Mouse (Mus musculus) stomach, postnatal 0 days (tissue): ENCODE results near the gene Cuedc1. TPM values are rescaled to one million over a fixed set of nuclear protein-coding genes. Genes with fewer than 3 reads are reported as not detected.

Source experiments
- ATAC-seq: fragments of 200-750 bp; cut with Nextera tagmentation; 2 replicates; pipeline ENCODE4 v1.8.0; 2017; ENCODE audit not compliant: low FRiP score, low TSS enrichment
- DNase-seq: peaks from one replicate; pipeline ENCODE4 v3.0.0-alpha.2; 2016; ENCODE audit warnings: low spot score
- H3K27ac ChIP-seq: fragments of 300-500 bp; sonication (generic); replicated peaks from 2 replicates; pipeline ENCODE4 v1.5.1; 2014; ENCODE audit warnings: mild to moderate bottlenecking, control low read depth
- H3K27me3 ChIP-seq: fragments of 300-500 bp; sonication (generic); 2 replicates; pipeline ENCODE4 v1.6.1; 2014; ENCODE audit warnings: low read length; ENCODE audit not compliant: control insufficient read depth, insufficient read depth
- H3K36me3 ChIP-seq: fragments of 300-500 bp; sonication (generic); 2 replicates; pipeline ENCODE4 v1.6.1; 2014; ENCODE audit warnings: low read length, mixed read lengths; ENCODE audit not compliant: control insufficient read depth, insufficient read depth
- H3K4me1 ChIP-seq: fragments of 300-500 bp; sonication (generic); replicated peaks from 2 replicates; pipeline ENCODE4 v1.6.1; 2014; ENCODE audit warnings: antibody characterized with exemption; ENCODE audit not compliant: control insufficient read depth, insufficient read depth
- H3K4me2 ChIP-seq: fragments of 300-500 bp; sonication (generic); replicated peaks from 2 replicates; pipeline ENCODE4 v1.6.1; 2014; ENCODE audit warnings: low read depth, mild to moderate bottlenecking, control low read depth, moderate library complexity
- H3K4me3 ChIP-seq: fragments of 300-500 bp; sonication (generic); 2 replicates; pipeline ENCODE4 v1.5.1; 2014; ENCODE audit warnings: low read depth, low read length, control low read depth
- H3K9ac ChIP-seq: fragments of 300-500 bp; sonication (generic); 2 replicates; pipeline ENCODE4 v1.6.1; 2014; ENCODE audit warnings: mild to moderate bottlenecking, low read length, control low read depth, mixed read lengths
- H3K9me3 ChIP-seq: fragments of 300-500 bp; sonication (generic); 2 replicates; pipeline ENCODE4 v1.6.1; 2016; ENCODE audit warnings: low read length; ENCODE audit not compliant: control insufficient read depth
- CTCF ChIP-seq: IDR thresholded peaks from 2 replicates; pipeline ENCODE4 v1.5.1; 2016; ENCODE audit warnings: antibody characterized with exemption, low read depth, mild to moderate bottlenecking, moderate library complexity
- EP300 ChIP-seq: optimal IDR thresholded peaks from 2 replicates; pipeline ENCODE3; 2016; ENCODE audit warnings: antibody characterized with exemption
- WGBS: fragments of 180-500 bp; shearing (Covaris S2); extraction: QIAGEN DNeasy Blood & Tissue Kit; methylation state at CpG from one replicate; pipeline ENCODE4 v1.1.7; 2014; 5-methylcytosine and 5-hydroxymethylcytosine counted together
- polyA plus RNA-seq: library from polyadenylated mRNA; unstranded; fragments of >200 nt; fragmentation: Nextera tagmentation; extraction: Ambion mirVana; gene quantifications from 2 replicates; pipeline ENCODE4 v1.2.1, GENCODE M21; 2015

The Cuedc1 gene
- polyA plus RNA-seq, 1 experiment from 2014 or later = 13.7 TPM

- TF ChIP-seq EP300 = no peak
- no peak for TF ChIP-seq CTCF
Observed at GRCm38 (mm10) chr11:88218155-88218554, 120.3 kb downstream of the Cuedc1 start.

GRCm38 (mm10) chr11:88218586-88218985, 120.7 kb downstream of the Cuedc1 start:
- Histone ChIP-seq H3K4me1 (no peaks in the 10 kb centered on the region), H3K4me2 (no peak overlapping the region), H3K4me3 (no peak overlapping the region), H3K36me3 (no peaks in the 10 kb centered on the region), H3K27ac (no peak overlapping the region), H3K9ac (no peak overlapping the region), H3K27me3 (no peaks in the 10 kb centered on the region), H3K9me3 (no peaks in the 10 kb centered on the region)
- WGBS = 56% methylated on average over 7 of the region's 7 CpGs
- ATAC-seq (no peak), DNase-seq (no peak)
- no peak for TF ChIP-seq EP300
- TF ChIP-seq CTCF = no peak

More at GRCm38 (mm10) chr11:88218155-88218554, 120.3 kb downstream of the Cuedc1 start:
- no peak for DNase-seq
- H3K27me3 ChIP-seq = no peaks in the 10 kb centered on the region
- no peak overlapping the region for H3K9ac ChIP-seq
- H3K9me3 ChIP-seq = no peaks in the 10 kb centered on the region
- WGBS = 78% methylated on average over 6 of the region's 6 CpGs
- no peak overlapping the region for H3K4me2 ChIP-seq
- no peak for ATAC-seq
- H3K4me3 ChIP-seq = no peak overlapping the region
- H3K27ac ChIP-seq = no peak overlapping the region
- H3K4me1 ChIP-seq = no peaks in the 10 kb centered on the region
- H3K36me3 ChIP-seq = no peaks in the 10 kb centered on the region

- ATAC-seq (no peak), DNase-seq (no peak)
- H3K27ac ChIP-seq = no peak overlapping the region
- no peak overlapping the region for H3K9ac ChIP-seq
- no peaks in the 10 kb centered on the region for H3K36me3 ChIP-seq
- 73% methylated on average over 15 of the region's 15 CpGs for WGBS
- no peak overlapping the region for H3K4me2 ChIP-seq
- no peaks in the 10 kb centered on the region for H3K9me3 ChIP-seq
- TF ChIP-seq CTCF (no peak), EP300 (no peak)
- no peaks in the 10 kb centered on the region for H3K4me1 ChIP-seq
- no peak overlapping the region for H3K4me3 ChIP-seq
- H3K27me3 ChIP-seq = no peaks in the 10 kb centered on the region
Observed at GRCm38 (mm10) chr11:88221929-88222475, 124.1 kb downstream of the Cuedc1 start.

GRCm38 (mm10) chr11:88227001-88227957, 129.4 kb downstream of the Cuedc1 start:
- Histone ChIP-seq H3K27ac (no peak overlapping the region), H3K4me1 (no peaks in the 10 kb centered on the region), H3K27me3 (no peaks in the 10 kb centered on the region), H3K4me2 (no peak overlapping the region), H3K36me3 (no peaks in the 10 kb centered on the region), H3K9ac (no peak overlapping the region), H3K4me3 (no peak overlapping the region), H3K9me3 (no peaks in the 10 kb centered on the region)
- DNase-seq = no peak
- TF ChIP-seq CTCF (no peak), EP300 (no peak)
- 89% methylated on average over 17 of the region's 17 CpGs for WGBS
- no peak for ATAC-seq

GRCm38 (mm10) chr11:88231213-88231790, 133.4 kb downstream of the Cuedc1 start:
- no peak for DNase-seq
- TF ChIP-seq EP300 (no peak), CTCF (no peak)
- no peak overlapping the region for H3K9ac ChIP-seq
- WGBS = 80% methylated on average over 4 of the region's 4 CpGs
- H3K4me3 ChIP-seq = no peak overlapping the region
- no peak for ATAC-seq
- no peaks in the 10 kb centered on the region for H3K9me3 ChIP-seq
- no peaks in the 10 kb centered on the region for H3K27me3 ChIP-seq
- no peaks in the 10 kb centered on the region for H3K36me3 ChIP-seq
- H3K4me2 ChIP-seq = no peak overlapping the region
- H3K27ac ChIP-seq = no peak overlapping the region
- no peaks in the 10 kb centered on the region for H3K4me1 ChIP-seq
